Mouse (Mus musculus) limb, embryonic 12.5 days (tissue): ENCODE data around the gene Zfp85. TPM values are rescaled to one million over a fixed set of nuclear protein-coding genes. Genes with fewer than 3 reads are reported as not detected.
A peak's percentile ranks its signal among the peaks of the same experiment; 100 is the strongest.
"Not testable (repeated sequence)": the region's sequence is repeated elsewhere in the genome, so short reads cannot be mapped to it uniquely, and the experiment has no call there.

Experiments
- ATAC-seq: fragments of 200-750 bp; cut with Nextera tagmentation; 2 replicates; pipeline ENCODE4 v1.8.0; 2017; ENCODE audit warnings: low read depth, moderate TSS enrichment; ENCODE audit not compliant: insufficient number of reproducible peaks, insufficient read depth, low FRiP score, low TSS enrichment
- H3K27ac ChIP-seq: fragments of 300-500 bp; sonication (generic); 2 replicates; pipeline ENCODE4 v1.5.1; 2016; ENCODE audit warnings: mild to moderate bottlenecking, moderate library complexity
- H3K27me3 ChIP-seq: fragments of 300-500 bp; sonication (generic); 2 replicates; pipeline ENCODE4 v1.6.1; 2016; ENCODE audit warnings: mild to moderate bottlenecking, moderate library complexity
- H3K36me3 ChIP-seq: fragments of 300-500 bp; sonication (generic); 2 replicates; pipeline ENCODE4 v1.6.1; 2016; ENCODE audit warnings: mild to moderate bottlenecking, moderate library complexity
- H3K4me1 ChIP-seq: fragments of 300-500 bp; sonication (generic); replicated peaks from 2 replicates; pipeline ENCODE4 v1.6.1; 2016
- H3K4me2 ChIP-seq: fragments of 300-500 bp; sonication (generic); 2 replicates; pipeline ENCODE4 v1.6.1; 2016; ENCODE audit warnings: mild to moderate bottlenecking, moderate library complexity
- H3K4me3 ChIP-seq: fragments of 300-500 bp; sonication (generic); replicated peaks from 2 replicates; pipeline ENCODE4 v1.5.1; 2016; ENCODE audit warnings: mild to moderate bottlenecking
- H3K9ac ChIP-seq: fragments of 300-500 bp; sonication (generic); replicated peaks from 2 replicates; pipeline ENCODE4 v1.6.1; 2016; ENCODE audit warnings: mild to moderate bottlenecking, moderate library complexity
- H3K9me3 ChIP-seq: fragments of 300-500 bp; sonication (generic); 2 replicates; pipeline ENCODE4 v1.6.1; 2016; ENCODE audit warnings: mild to moderate bottlenecking, moderate library complexity
- WGBS: fragments of 180-500 bp; shearing (Covaris S2); methylation state at CpG from one replicate; pipeline ENCODE4 v1.1.7; 2016; 5-methylcytosine and 5-hydroxymethylcytosine counted together
- polyA plus RNA-seq: library from polyadenylated mRNA; unstranded; fragments of >200 nt; fragmentation: Nextera tagmentation; extraction: Ambion mirVana; gene quantifications from 2 replicates; pipeline ENCODE4 v1.2.1, GENCODE M21; 2016

The Zfp85 gene
- polyA plus RNA-seq: 5.4 and 7.3 TPM in 2 replicates

DNA sequence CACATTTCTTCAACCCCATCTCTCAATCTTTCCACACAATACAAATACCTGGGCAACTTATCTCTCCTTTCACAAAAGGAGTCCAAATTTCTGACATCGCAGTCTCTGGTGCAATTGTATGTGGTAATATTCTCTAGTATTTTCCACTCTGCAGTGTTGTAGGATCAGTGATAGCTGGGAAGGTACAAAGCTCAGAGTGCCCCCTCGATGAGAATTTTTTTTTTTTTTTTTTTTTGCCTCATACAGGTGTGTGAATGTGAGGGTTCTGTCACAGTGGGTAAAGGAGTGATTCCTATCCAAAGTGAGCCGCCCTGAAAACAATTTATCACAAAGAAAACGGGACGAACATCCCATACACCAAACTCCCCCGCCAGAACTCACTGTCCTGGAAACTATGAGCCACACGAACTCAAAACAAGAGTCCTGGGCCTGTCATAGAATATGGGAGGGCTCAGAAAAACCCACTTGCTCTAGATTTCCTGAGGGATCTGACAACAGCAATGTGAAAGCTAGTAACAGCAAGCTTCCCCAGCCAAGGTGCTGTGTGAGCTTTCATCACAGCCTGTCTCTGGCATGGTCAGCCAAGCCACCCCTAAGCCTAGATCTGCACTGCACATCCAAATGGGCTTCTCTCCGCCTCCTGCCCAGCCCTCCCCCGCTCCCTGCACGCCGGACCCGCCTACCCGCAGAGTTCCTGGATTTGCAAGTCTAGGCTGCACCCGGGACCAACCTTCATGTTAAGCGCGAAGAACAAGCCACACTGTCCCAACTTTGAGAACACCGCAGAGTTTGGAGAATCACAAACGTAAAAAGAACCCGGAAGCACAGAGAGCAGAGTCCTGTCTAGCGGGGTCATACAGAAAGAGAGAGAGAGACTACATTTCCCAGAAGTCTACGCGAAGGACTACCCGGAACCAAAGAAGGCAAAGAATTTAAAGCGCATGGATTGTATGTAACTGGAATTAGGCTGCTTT is at the start of gene Zfp85:
Zfp85 (minus strand) TSS at position 896 of the 974 bp plus-strand sequence.
- WGBS: 9% methylated on average over 24 of the region's 24 CpGs
- ATAC-seq: peak; percentile 91

DNA sequence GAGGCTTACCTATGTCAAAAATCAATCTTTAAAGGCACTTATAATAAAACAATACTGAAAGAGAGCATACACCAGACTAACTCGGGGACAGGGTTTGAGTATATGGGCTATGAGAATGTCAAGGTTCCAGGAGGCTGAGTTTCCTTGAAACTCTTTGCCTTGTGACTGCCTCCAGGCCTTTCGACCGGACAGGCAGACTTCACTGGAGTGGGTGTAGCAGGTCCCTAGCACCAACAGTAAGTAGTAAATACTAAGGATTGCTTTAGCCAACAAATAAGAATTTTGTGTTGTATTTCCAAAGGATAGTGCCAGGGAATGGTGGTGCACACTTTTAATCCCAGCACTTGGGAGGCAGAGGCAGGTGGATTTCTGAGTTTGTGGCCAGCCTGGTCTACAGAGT is 44.1 kb upstream of the Zfp85 start:
- H3K9me3 ChIP-seq, H3K4me1 ChIP-seq, H3K4me2 ChIP-seq, H3K9ac ChIP-seq, H3K4me3 ChIP-seq, ATAC-seq, H3K27me3 ChIP-seq, H3K36me3 ChIP-seq, H3K27ac ChIP-seq: not testable (repeated sequence)
- WGBS: 89% methylated on average over 3 of the region's 3 CpGs

More for the DNA sequence above, at the start of gene Zfp85:
- Histone ChIP-seq H3K27ac (peak within 1 kb of the TSS; percentile 69; the same call in 1 of the 2 replicates), H3K9ac (peak within 1 kb of the TSS; percentile 68), H3K9me3 (no peaks in the 10 kb centered on the region), H3K36me3 (peaks cover 6% of the 10 kb centered on the region), H3K4me3 (peak within 1 kb of the TSS; percentile 69), H3K4me1 (peaks cover 4% of the 10 kb centered on the region), H3K27me3 (no peaks in the 10 kb centered on the region), H3K4me2 (peak within 1 kb of the TSS; percentile 63)

GRCm38 (mm10) chr13:67798618-67799017 is 43.6 kb upstream of the Zfp85 start:
- H3K4me2 ChIP-seq: no peak overlapping the region
- H3K9me3 ChIP-seq: no peaks in the 10 kb centered on the region
- H3K9ac ChIP-seq: no peak overlapping the region
- no peaks in the 10 kb centered on the region for H3K36me3 ChIP-seq
- WGBS: 82% methylated on average over 3 of the region's 3 CpGs
- H3K27ac ChIP-seq: no peak overlapping the region
- no peaks in the 10 kb centered on the region for H3K27me3 ChIP-seq
- no peak for ATAC-seq
- no peak overlapping the region for H3K4me3 ChIP-seq
- no peaks in the 10 kb centered on the region for H3K4me1 ChIP-seq

GRCm38 (mm10) chr13:67791921-67792455 is 37.0 kb upstream of the Zfp85 start:
- H3K9ac ChIP-seq: no peak overlapping the region
- H3K27ac ChIP-seq: no peak overlapping the region
- H3K4me1 ChIP-seq: no peaks in the 10 kb centered on the region
- H3K4me3 ChIP-seq: no peak overlapping the region
- H3K9me3 ChIP-seq: peaks cover 8% of the 10 kb centered on the region; the same call in 1 of the 2 replicates
- no peak for ATAC-seq
- H3K4me2 ChIP-seq: no peak overlapping the region
- peaks cover 8% of the 10 kb centered on the region for H3K36me3 ChIP-seq
- H3K27me3 ChIP-seq: no peaks in the 10 kb centered on the region
- 93% methylated on average over 10 of the region's 10 CpGs for WGBS

- peak within 1 kb of the TSS; percentile 62; the same call in 1 of the 2 replicates for H3K27ac ChIP-seq
- peak within 1 kb of the TSS; percentile 63 for H3K4me3 ChIP-seq
- H3K36me3 ChIP-seq: no peaks in the 10 kb centered on the region
- peak within 1 kb of the TSS; percentile 71 for H3K9ac ChIP-seq
- ATAC-seq: peak; percentile 95
- no peaks in the 10 kb centered on the region; the same call in 1 of the 2 replicates for H3K4me1 ChIP-seq
- peak within 1 kb of the TSS; percentile 80 for H3K4me2 ChIP-seq
- 0 out of 2 replicates have a peak, but pooled peaks cover 7% of the 10 kb centered on the region for H3K9me3 ChIP-seq
- 9% methylated on average over 26 of the region's 26 CpGs for WGBS
- H3K27me3 ChIP-seq: no peaks in the 10 kb centered on the region
Observed at GRCm38 (mm10) chr13:67779265-67780221, 24.5 kb upstream of the Zfp85 start, which contains the start of gene Zfp493. Gene Zfp493, plus strand, starts transcription at chr13:67779693.

DNA sequence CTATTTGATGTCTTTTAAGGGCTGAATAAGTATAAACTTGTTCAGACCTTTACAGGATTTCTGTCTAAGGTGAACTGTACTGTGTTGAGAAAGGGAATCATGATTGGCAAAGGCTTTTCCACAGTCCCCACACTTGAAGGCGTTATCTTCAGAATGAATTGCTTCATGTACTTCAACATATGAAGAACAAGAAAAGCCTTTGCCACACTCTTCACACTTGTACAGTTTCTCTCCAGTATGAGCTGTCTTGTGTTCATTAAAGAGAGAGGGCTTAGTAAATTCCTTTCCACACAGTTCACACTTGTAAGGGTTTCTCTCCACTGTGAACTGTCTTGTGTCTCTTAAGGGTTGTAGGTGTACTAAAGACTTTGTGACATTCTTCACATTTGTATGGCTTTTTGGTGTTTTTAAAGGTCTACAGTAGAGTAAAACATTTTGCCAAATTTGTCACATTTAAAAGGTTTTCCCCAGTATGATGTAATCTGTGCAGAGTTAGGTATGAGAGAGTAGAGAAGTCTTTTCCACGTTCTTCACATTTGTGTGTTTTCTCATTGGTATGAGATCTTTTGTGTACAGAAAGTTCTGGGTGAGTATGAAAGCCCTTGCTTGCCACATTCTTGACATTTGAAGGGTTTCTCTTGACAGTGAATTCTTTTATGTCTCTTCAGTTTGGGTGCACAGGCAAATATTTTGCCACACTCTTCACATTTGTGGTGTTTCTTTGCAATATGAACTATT is 8.2 kb upstream of the Zfp85 start:
- H3K27ac ChIP-seq: no peak overlapping the region
- no peak overlapping the region for H3K4me3 ChIP-seq
- H3K4me2 ChIP-seq: no peak overlapping the region
- ATAC-seq: no peak
- no peaks in the 10 kb centered on the region for H3K4me1 ChIP-seq
- H3K9me3 ChIP-seq: no peaks in the 10 kb centered on the region
- 78% methylated on average over 2 of the region's 2 CpGs for WGBS
- no peak overlapping the region for H3K9ac ChIP-seq
- H3K27me3 ChIP-seq: no peaks in the 10 kb centered on the region
- H3K36me3 ChIP-seq: no peaks in the 10 kb centered on the region

- WGBS: 77% methylated on average over 1 of the region's 1 CpGs
Observed at GRCm38 (mm10) chr13:67759966-67760365, 4.9 kb upstream of the Zfp85 start.

GRCm38 (mm10) chr13:67755761-67756160 is 733 bp upstream of the Zfp85 start:
- peaks cover 4% of the 10 kb centered on the region for H3K4me1 ChIP-seq
- H3K27me3 ChIP-seq: no peaks in the 10 kb centered on the region
- 83% methylated on average over 6 of the region's 6 CpGs for WGBS
- peaks cover 6% of the 10 kb centered on the region for H3K36me3 ChIP-seq
- 0 out of 2 replicates have a peak overlapping the region, but pooled peaks have one; percentile 69 for H3K4me3 ChIP-seq
- H3K9ac ChIP-seq: no peak overlapping the region
- H3K4me2 ChIP-seq: peak overlapping the region; percentile 63; the same call in 1 of the 2 replicates
- H3K27ac ChIP-seq: no peak overlapping the region
- ATAC-seq: no peak
- H3K9me3 ChIP-seq: no peaks in the 10 kb centered on the region

More at GRCm38 (mm10) chr13:67759966-67760365, 4.9 kb upstream of the Zfp85 start:
- no peak overlapping the region for H3K9ac ChIP-seq
- no peak overlapping the region for H3K4me3 ChIP-seq
- no peaks in the 10 kb centered on the region for H3K4me1 ChIP-seq
- no peak overlapping the region for H3K4me2 ChIP-seq
- H3K9me3 ChIP-seq: no peaks in the 10 kb centered on the region
- H3K27me3 ChIP-seq: no peaks in the 10 kb centered on the region
- H3K27ac ChIP-seq: no peak overlapping the region
- ATAC-seq: no peak
- H3K36me3 ChIP-seq: no peaks in the 10 kb centered on the region

GRCm38 (mm10) chr13:67743896-67744295 is 11.1 kb downstream of the Zfp85 start:
- H3K27ac ChIP-seq: no peak overlapping the region
- H3K4me3 ChIP-seq: no peak overlapping the region
- no peaks in the 10 kb centered on the region for H3K4me1 ChIP-seq
- H3K9ac ChIP-seq: no peak overlapping the region
- H3K36me3 ChIP-seq: peaks cover 12% of the 10 kb centered on the region
- peaks cover 6% of the 10 kb centered on the region; the same call in 1 of the 2 replicates for H3K9me3 ChIP-seq
- no peaks in the 10 kb centered on the region for H3K27me3 ChIP-seq
- ATAC-seq: no peak
- no peak overlapping the region for H3K4me2 ChIP-seq
- WGBS: 82% methylated on average over 9 of the region's 9 CpGs

DNA sequence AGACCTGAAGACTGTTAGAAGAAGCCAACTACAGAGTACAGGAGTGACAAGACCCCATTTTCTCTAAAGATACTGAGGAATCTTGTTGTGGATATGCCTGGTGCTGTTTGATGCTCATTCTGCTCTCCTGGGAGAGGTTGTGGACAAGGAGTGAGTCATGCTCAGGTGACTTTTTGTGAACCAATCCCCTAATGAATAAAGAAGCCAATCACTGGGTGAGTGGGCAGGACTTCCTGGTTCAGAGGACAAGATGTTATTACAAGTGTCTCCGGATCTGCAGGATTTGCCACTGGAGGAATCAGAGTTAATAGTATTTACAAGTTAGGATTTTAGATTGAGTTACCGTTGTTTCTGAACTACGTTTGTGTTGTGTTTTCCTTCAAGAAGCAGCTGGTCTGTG is 12.1 kb downstream of the Zfp85 start:
- peaks cover 2% of the 10 kb centered on the region for H3K36me3 ChIP-seq
- 0 out of 2 replicates have a peak, but pooled peaks cover under 1% of the 10 kb centered on the region for H3K9me3 ChIP-seq
- H3K4me1 ChIP-seq: no peaks in the 10 kb centered on the region
- H3K4me3 ChIP-seq: no peak overlapping the region
- H3K4me2 ChIP-seq: no peak overlapping the region
- no peak overlapping the region for H3K9ac ChIP-seq
- 93% methylated on average over 3 of the region's 3 CpGs for WGBS
- H3K27ac ChIP-seq: no peak overlapping the region
- H3K27me3 ChIP-seq: no peaks in the 10 kb centered on the region
- no peak for ATAC-seq
